Mouse (Mus musculus) heart, embryonic 13.5 days (tissue): ENCODE measurements around the gene Pxt1. TPM values are rescaled to one million over a fixed set of nuclear protein-coding genes. Genes with fewer than 3 reads are reported as not detected.

Experiments used
- ATAC-seq: fragments of 200-750 bp; cut with Nextera tagmentation; 2 replicates; pipeline ENCODE4 v1.8.0; 2017; ENCODE audit warnings: moderate TSS enrichment; ENCODE audit not compliant: insufficient number of reproducible peaks, low FRiP score, low TSS enrichment; ENCODE audit errors: extremely low read depth
- H3K27ac ChIP-seq: fragments of 300-500 bp; sonication (generic); replicated peaks from 2 replicates; pipeline ENCODE4 v1.5.1; 2015; ENCODE audit warnings: moderate library complexity, mild to moderate bottlenecking, inconsistent platforms
- H3K27me3 ChIP-seq: fragments of 300-500 bp; sonication (generic); replicated peaks from 2 replicates; pipeline ENCODE4 v1.6.1; 2015; ENCODE audit warnings: mild to moderate bottlenecking, inconsistent platforms
- H3K36me3 ChIP-seq: fragments of 300-500 bp; sonication (generic); 2 replicates; pipeline ENCODE4 v1.6.1; 2015; ENCODE audit warnings: mild to moderate bottlenecking, inconsistent platforms
- H3K4me1 ChIP-seq: fragments of 300-500 bp; sonication (generic); 2 replicates; pipeline ENCODE4 v1.6.1; 2015; ENCODE audit warnings: inconsistent platforms
- H3K4me2 ChIP-seq: fragments of 300-500 bp; sonication (generic); 2 replicates; pipeline ENCODE4 v1.6.1; 2015; ENCODE audit warnings: inconsistent platforms, mild to moderate bottlenecking, moderate library complexity
- H3K4me3 ChIP-seq: fragments of 300-500 bp; sonication (generic); 2 replicates; pipeline ENCODE4 v1.5.1; 2015; ENCODE audit warnings: moderate library complexity, mild to moderate bottlenecking, inconsistent platforms
- H3K9ac ChIP-seq: fragments of 300-500 bp; sonication (generic); 2 replicates; pipeline ENCODE4 v1.6.1; 2015; ENCODE audit warnings: inconsistent platforms, mild to moderate bottlenecking, moderate library complexity
- H3K9me3 ChIP-seq: fragments of 300-500 bp; sonication (generic); 2 replicates; pipeline ENCODE4 v1.6.1; 2016; ENCODE audit warnings: inconsistent platforms
- WGBS: fragments of 180-500 bp; shearing (Covaris S2); methylation state at CpG from one replicate; pipeline ENCODE4 v1.1.7; 2015; ENCODE audit warnings: mixed read lengths; 5-methylcytosine and 5-hydroxymethylcytosine counted together
- polyA plus RNA-seq: library from polyadenylated mRNA; unstranded; fragments of >200 nt; fragmentation: Nextera tagmentation; extraction: Ambion mirVana; gene quantifications from 2 replicates; pipeline ENCODE4 v1.2.1, GENCODE M21; 2015

The Pxt1 gene
- polyA plus RNA-seq, 1 experiment from 2014 or later = 0.19 TPM

GRCm38 (mm10) chr17:28894050-28894767 lies 49.4 kb downstream of the Pxt1 start:
- Histone ChIP-seq H3K4me3 (no peak overlapping the region), H3K27me3 (no peaks in the 10 kb centered on the region), H3K9me3 (no peaks in the 10 kb centered on the region; the same call in 1 of the 2 replicates), H3K4me1 (no peaks in the 10 kb centered on the region), H3K27ac (no peak overlapping the region), H3K4me2 (no peak overlapping the region), H3K9ac (no peak overlapping the region), H3K36me3 (no peaks in the 10 kb centered on the region)
- ATAC-seq = no peak
- 77% methylated on average over 11 of the region's 11 CpGs for WGBS

GRCm38 (mm10) chr17:28886266-28886665 lies 57.4 kb downstream of the Pxt1 start:
- no peak overlapping the region for H3K4me2 ChIP-seq
- peaks cover 3% of the 10 kb centered on the region; the same call in 1 of the 2 replicates for H3K4me1 ChIP-seq
- no peak overlapping the region for H3K9ac ChIP-seq
- no peaks in the 10 kb centered on the region for H3K36me3 ChIP-seq
- no peak overlapping the region for H3K27ac ChIP-seq
- no peak for ATAC-seq
- H3K9me3 ChIP-seq = 0 out of 2 replicates have a peak, but pooled peaks cover 5% of the 10 kb centered on the region
- no peak overlapping the region for H3K4me3 ChIP-seq
- peaks cover 7% of the 10 kb centered on the region; the same call in 1 of the 2 replicates for H3K27me3 ChIP-seq
- WGBS = 74% methylated on average over 8 of the region's 8 CpGs

- Histone ChIP-seq H3K4me3 (no peak overlapping the region), H3K36me3 (no peaks in the 10 kb centered on the region), H3K4me2 (no peak overlapping the region), H3K9ac (no peak overlapping the region), H3K27ac (no peak overlapping the region), H3K9me3 (0 out of 2 replicates have a peak, but pooled peaks cover 5% of the 10 kb centered on the region), H3K27me3 (peaks cover 17% of the 10 kb centered on the region), H3K4me1 (peaks cover 4% of the 10 kb centered on the region; the same call in 1 of the 2 replicates)
- WGBS = 78% methylated on average over 8 of the region's 8 CpGs
- ATAC-seq = no peak
Observed at GRCm38 (mm10) chr17:28885231-28885630, 58.4 kb downstream of the Pxt1 start.

Other genes with a start within 250 kb of the Pxt1 start
- gene AC170998.1, start 217.8 kb downstream of the Pxt1 start, polyA plus RNA-seq = 1.6 and 2.0 TPM in 2 replicates
- 4.3 and 7.1 TPM in 2 replicates for gene Mapk13, start 174.5 kb downstream of the Pxt1 start, polyA plus RNA-seq
- 7.0 and 8.3 TPM in 2 replicates for gene Brpf3, start 142.8 kb downstream of the Pxt1 start, polyA plus RNA-seq
- not detected in 2 replicates for gene Pnpla1, start 85.4 kb downstream of the Pxt1 start, polyA plus RNA-seq
- gene 4930539E08Rik, start 28.5 kb downstream of the Pxt1 start, polyA plus RNA-seq = 0.05 TPM in 1 of 2 replicates, not detected in the other
- gene Kctd20, start 8.1 kb upstream of the Pxt1 start, polyA plus RNA-seq = 58.1 and 59.9 TPM in 2 replicates
- gene Stk38, start 64.2 kb upstream of the Pxt1 start, polyA plus RNA-seq = 68.7 and 71.0 TPM in 2 replicates
- gene Srsf3, start 88.8 kb upstream of the Pxt1 start, polyA plus RNA-seq = 321 and 347 TPM in 2 replicates
- gene Cdkn1a, start 147.1 kb upstream of the Pxt1 start, polyA plus RNA-seq = 38.5 and 52.3 TPM in 2 replicates
- gene Rab44, start 170.3 kb upstream of the Pxt1 start, polyA plus RNA-seq = 0.18 and 0.35 TPM in 2 replicates